Mouse (Mus musculus) CH12F3 (cell line): ENCODE data around the gene Skap1.

Experiments
- in situ Hi-C: fragments of 300-500 bp; cut with MboI; formaldehyde crosslinking; loops from 2 replicates; pipeline ENCODE4 v1.14.3; 2020; ENCODE audit warnings: low sequenced_read_pairs

Skap1 gene

GRCm38 (mm10) chr11:96619576-96619975 is 155.2 kb downstream of the Skap1 start:
- in situ Hi-C loops, result no loop called here

- in situ Hi-C loops, result no loop called here
Measured at GRCm38 (mm10) chr11:96620006-96620405, 155.6 kb downstream of the Skap1 start.

GRCm38 (mm10) chr11:96620660-96621059 is 156.3 kb downstream of the Skap1 start:
- in situ Hi-C loops, result no loop called here

GRCm38 (mm10) chr11:96621167-96621566 is 156.8 kb downstream of the Skap1 start:
- in situ Hi-C loops, result no loop called here

GRCm38 (mm10) chr11:96622782-96623181 is 158.4 kb downstream of the Skap1 start:
- in situ Hi-C loops, result no loop called here

- in situ Hi-C loops, result no loop called here
Measured at GRCm38 (mm10) chr11:96624436-96624835, 160.0 kb downstream of the Skap1 start.

- in situ Hi-C loops, result no loop called here
Measured at GRCm38 (mm10) chr11:96629775-96630174, 165.4 kb downstream of the Skap1 start.

- in situ Hi-C loops, result no loop called here
Measured at GRCm38 (mm10) chr11:96631521-96631920, 167.1 kb downstream of the Skap1 start.

GRCm38 (mm10) chr11:96637927-96638326 is 173.5 kb downstream of the Skap1 start:
- in situ Hi-C loops, result no loop called here

- in situ Hi-C loops, result no loop called here
Measured at GRCm38 (mm10) chr11:96639805-96640204, 175.4 kb downstream of the Skap1 start.

- in situ Hi-C loops, result no loop called here
Measured at GRCm38 (mm10) chr11:96642173-96643140, 178.1 kb downstream of the Skap1 start.

GRCm38 (mm10) chr11:96644969-96645368 is 180.6 kb downstream of the Skap1 start:
- in situ Hi-C loops, result no loop called here

- in situ Hi-C loops, result no loop called here
Measured at GRCm38 (mm10) chr11:96645538-96646037, 181.2 kb downstream of the Skap1 start.

- in situ Hi-C loops, result no loop called here
Measured at GRCm38 (mm10) chr11:96651848-96652247, 187.5 kb downstream of the Skap1 start.

GRCm38 (mm10) chr11:96653867-96654266 is 189.5 kb downstream of the Skap1 start:
- in situ Hi-C loops, result no loop called here

GRCm38 (mm10) chr11:96658420-96658819 is 194.0 kb downstream of the Skap1 start:
- in situ Hi-C loops, result no loop called here

- in situ Hi-C loops, result no loop called here
Measured at GRCm38 (mm10) chr11:96666924-96667323, 202.5 kb downstream of the Skap1 start.

GRCm38 (mm10) chr11:96668367-96668766 is 204.0 kb downstream of the Skap1 start:
- in situ Hi-C loops, result no loop called here

- in situ Hi-C loops, result no loop called here
Measured at GRCm38 (mm10) chr11:96673792-96674191, 209.4 kb downstream of the Skap1 start.

GRCm38 (mm10) chr11:96674786-96675365 is 210.5 kb downstream of the Skap1 start:
- in situ Hi-C loops, result no loop called here

GRCm38 (mm10) chr11:96678026-96678425 is 213.6 kb downstream of the Skap1 start:
- in situ Hi-C loops, result no loop called here

- in situ Hi-C loops, result no loop called here
Measured at GRCm38 (mm10) chr11:96679026-96679425, 214.6 kb downstream of the Skap1 start.
